Mouse (Mus musculus) forebrain, postnatal 0 days (tissue): ENCODE data around the gene Cep131. TPM values are rescaled to one million over a fixed set of nuclear protein-coding genes. Genes with fewer than 3 reads are reported as not detected.

Experiments used
- ATAC-seq: fragments of 200-750 bp; cut with Nextera tagmentation; 2 replicates; pipeline ENCODE4 v1.8.0; 2017; ENCODE audit warnings: mild to moderate bottlenecking, moderate library complexity
- DNase-seq: peaks from one replicate; pipeline ENCODE4 v3.0.0-alpha.2; 2015
- H3K27ac ChIP-seq: fragments of 300-500 bp; sonication (generic); 2 replicates; pipeline ENCODE4 v1.5.1; 2014; ENCODE audit warnings: low read depth, mild to moderate bottlenecking, antibody characterized with exemption, low read length, moderate library complexity, mixed read lengths
- H3K27me3 ChIP-seq: fragments of 300-500 bp; sonication (generic); 2 replicates; pipeline ENCODE4 v1.6.1; 2014; ENCODE audit warnings: mild to moderate bottlenecking, low read length, mixed read lengths; ENCODE audit not compliant: insufficient read depth
- H3K36me3 ChIP-seq: fragments of 300-500 bp; sonication (generic); 2 replicates; pipeline ENCODE4 v1.6.1; 2014; ENCODE audit warnings: mild to moderate bottlenecking, moderate library complexity; ENCODE audit not compliant: insufficient read depth
- H3K4me1 ChIP-seq: fragments of 300-500 bp; sonication (generic); 2 replicates; pipeline ENCODE4 v1.6.1; 2014; ENCODE audit warnings: antibody characterized with exemption; ENCODE audit not compliant: insufficient read depth
- H3K4me2 ChIP-seq: fragments of 300-500 bp; sonication (generic); 2 replicates; pipeline ENCODE4 v1.6.1; 2014; ENCODE audit warnings: low read depth, mild to moderate bottlenecking, moderate library complexity
- H3K4me3 ChIP-seq: fragments of 300-500 bp; sonication (generic); 2 replicates; pipeline ENCODE4 v1.5.1; 2014; ENCODE audit warnings: low read depth, low read length, mixed read lengths
- H3K9ac ChIP-seq: fragments of 300-500 bp; sonication (generic); 2 replicates; pipeline ENCODE4 v1.6.1; 2014; ENCODE audit warnings: mild to moderate bottlenecking
- H3K9me3 ChIP-seq: fragments of 300-500 bp; sonication (generic); 2 replicates; pipeline ENCODE4 v1.6.1; 2016; ENCODE audit warnings: low read length
- CTCF ChIP-seq: sonication (generic); IDR thresholded peaks from 2 replicates; pipeline ENCODE4 v1.5.1; 2016; ENCODE audit warnings: antibody characterized with exemption, control low read depth, low read depth
- WGBS: fragments of 180-500 bp; shearing (Covaris S2); extraction: QIAGEN DNeasy Blood & Tissue Kit; methylation state at CpG from one replicate; pipeline ENCODE4 v1.1.7; 2014; 5-methylcytosine and 5-hydroxymethylcytosine counted together
- polyA plus RNA-seq: library from polyadenylated mRNA; unstranded; fragments of >200 nt; fragmentation: Nextera tagmentation; extraction: Ambion mirVana; gene quantifications from 2 replicates; pipeline ENCODE4 v1.2.1, GENCODE M21; 2015
- total RNA-seq: library from RNA; depleted of rRNA; stranded (reverse); fragments of >200 nt; gene quantifications from 2 replicates; pipeline ENCODE4 v1.2.3, GENCODE M21; 2014

Gene Cep131
- total and polyA plus RNA-seq, 2 experiments from 2014 or later, result 18.3 to 22.0 TPM

DNA sequence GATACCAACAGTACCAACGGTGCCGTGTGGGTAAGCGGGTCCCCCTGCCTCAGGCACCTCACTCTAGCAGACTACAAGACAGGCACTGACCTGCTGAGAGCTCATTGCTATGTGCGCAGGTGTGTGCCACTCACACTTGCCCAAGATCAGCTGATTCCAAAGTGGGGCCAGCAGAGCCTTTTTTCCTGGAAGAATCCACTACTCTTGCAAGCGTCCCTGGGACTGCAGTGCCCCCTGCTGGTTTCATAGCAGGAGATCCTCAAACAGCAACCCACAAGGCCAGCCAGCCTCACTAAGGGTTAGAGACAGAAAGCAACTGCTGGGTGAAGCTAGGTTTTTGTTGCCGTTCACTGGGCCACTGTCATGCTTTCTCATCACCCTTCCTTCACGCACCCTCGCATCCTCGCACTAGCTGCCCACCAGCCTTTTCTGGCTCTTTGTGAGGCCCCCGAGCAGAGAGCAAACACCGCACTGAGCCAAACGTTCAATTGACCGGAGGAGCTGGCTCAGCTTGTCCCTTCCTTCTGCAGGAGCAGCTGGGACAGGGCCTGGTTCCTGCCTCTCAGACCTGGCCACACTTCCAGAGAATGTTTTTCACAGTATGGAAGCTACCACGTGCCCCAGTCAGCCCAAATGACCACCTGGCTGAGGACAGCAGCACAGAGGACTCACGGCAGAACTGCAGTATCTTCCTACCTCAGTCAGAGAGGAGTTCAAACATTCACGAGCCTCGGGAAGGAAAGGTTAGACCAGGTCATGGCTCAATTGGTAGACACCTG lies 34.2 kb upstream of the Cep131 start:
- ATAC-seq (peak; percentile 43; the same call in 1 of the 2 replicates), DNase-seq (peak; percentile 71)
- 80% methylated on average over 17 of the region's 17 CpGs for whole genome bisulfite sequencing
- Histone ChIP-seq H3K36me3 (peaks cover 15% of the 10 kb centered on the region), H3K4me3 (no peak overlapping the region), H3K4me2 (no peak overlapping the region), H3K27me3 (no peaks in the 10 kb centered on the region), H3K4me1 (no peaks in the 10 kb centered on the region), H3K27ac (no peak overlapping the region), H3K9ac (no peak overlapping the region), H3K9me3 (no peaks in the 10 kb centered on the region)
- peak; percentile 77 for TF ChIP-seq CTCF

DNA sequence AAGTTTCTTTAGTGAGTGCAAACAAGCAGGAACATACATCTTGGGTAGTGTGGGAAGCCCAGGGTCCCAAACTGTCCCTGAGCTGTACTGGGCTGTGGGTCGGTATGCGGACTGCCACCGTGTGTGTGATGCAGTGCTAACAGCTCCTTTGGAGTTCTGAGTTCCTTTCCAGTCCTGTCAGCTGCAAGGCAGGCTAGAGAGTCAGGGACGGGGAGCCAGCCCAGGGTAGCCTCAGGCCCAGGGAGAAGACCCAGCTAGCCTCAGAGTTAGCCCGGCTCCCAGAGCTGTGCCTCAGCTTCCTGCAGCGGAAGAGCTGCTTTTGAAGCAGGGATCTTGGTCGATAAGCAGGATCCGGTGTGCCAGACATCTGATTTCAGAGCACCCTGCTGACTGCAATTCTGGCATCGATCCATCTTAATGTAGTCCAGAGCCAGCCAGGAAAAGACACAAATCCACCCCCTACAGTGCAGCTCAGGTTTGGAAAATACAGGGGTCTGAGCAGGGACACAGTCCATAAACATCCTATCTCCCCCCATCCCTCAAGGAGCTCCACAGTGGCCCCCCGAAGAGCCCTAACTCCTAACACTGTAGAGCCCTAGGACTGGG lies 33.4 kb upstream of the Cep131 start:
- no peaks in the 10 kb centered on the region for H3K4me1 ChIP-seq
- ATAC-seq (no peak), DNase-seq (no peak)
- no peak overlapping the region for H3K27ac ChIP-seq
- 55% methylated on average over 10 of the region's 10 CpGs for WGBS
- H3K4me2 ChIP-seq, result no peak overlapping the region
- no peak overlapping the region for H3K4me3 ChIP-seq
- H3K36me3 ChIP-seq, result peaks cover 12% of the 10 kb centered on the region
- no peak overlapping the region; the same call in 1 of the 2 replicates for H3K9ac ChIP-seq
- TF ChIP-seq CTCF, result no peak
- no peaks in the 10 kb centered on the region for H3K9me3 ChIP-seq
- no peaks in the 10 kb centered on the region for H3K27me3 ChIP-seq

DNA sequence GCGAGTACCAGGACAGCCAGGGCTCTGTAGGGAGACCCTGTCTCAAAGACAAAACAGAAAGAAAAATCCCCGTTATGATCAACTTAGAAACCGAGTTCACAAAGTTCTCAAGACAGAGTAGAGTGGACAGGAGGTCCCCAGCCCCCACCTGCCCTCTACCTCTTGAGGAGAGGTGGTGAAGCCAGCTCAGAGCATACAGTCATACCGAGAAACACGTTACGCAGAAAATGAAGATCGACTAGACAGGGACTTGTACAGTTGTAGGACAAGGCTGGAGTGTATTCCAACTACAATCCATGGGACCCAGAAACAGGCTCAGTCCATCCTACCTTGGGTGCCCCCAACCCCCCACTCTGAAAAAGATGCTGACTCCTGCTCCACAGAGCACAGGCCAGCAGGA lies 32.5 kb upstream of the Cep131 start:
- no peak for TF ChIP-seq CTCF
- Histone ChIP-seq H3K36me3 (peaks cover 12% of the 10 kb centered on the region), H3K27ac (no peak overlapping the region), H3K27me3 (no peaks in the 10 kb centered on the region), H3K9ac (no peak overlapping the region), H3K4me3 (no peak overlapping the region), H3K4me1 (no peaks in the 10 kb centered on the region), H3K9me3 (no peaks in the 10 kb centered on the region), H3K4me2 (no peak overlapping the region)
- ATAC-seq (no peak), DNase-seq (no peak)
- WGBS, result 97% methylated on average over 7 of the region's 7 CpGs

DNA sequence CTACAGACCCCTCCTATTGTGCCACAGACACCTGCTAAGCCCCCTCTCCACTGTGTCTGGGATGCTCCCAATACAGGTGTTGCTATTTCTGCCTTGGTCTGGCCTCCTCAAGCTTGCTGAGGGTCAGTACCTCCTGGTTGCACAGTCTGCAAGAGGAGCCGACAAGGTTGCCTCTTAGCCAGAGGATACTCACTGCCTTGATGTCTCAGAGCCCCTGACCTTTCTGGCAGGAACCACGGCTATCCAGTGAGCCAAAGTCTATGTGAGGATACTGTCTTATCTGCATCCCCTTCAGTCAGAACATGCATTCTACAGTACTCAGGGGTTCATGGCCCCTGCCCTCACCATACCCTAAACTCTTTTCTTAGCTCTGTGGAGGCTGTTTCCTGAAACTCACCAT lies 31.0 kb upstream of the Cep131 start:
- H3K27me3 ChIP-seq, result no peaks in the 10 kb centered on the region
- no peaks in the 10 kb centered on the region for H3K9me3 ChIP-seq
- TF ChIP-seq CTCF, result no peak
- no peaks in the 10 kb centered on the region for H3K4me1 ChIP-seq
- H3K4me3 ChIP-seq, result no peak overlapping the region
- no peak overlapping the region for H3K27ac ChIP-seq
- H3K4me2 ChIP-seq, result no peak overlapping the region
- H3K9ac ChIP-seq, result no peak overlapping the region
- DNase-seq, result no peak
- H3K36me3 ChIP-seq, result peaks cover 12% of the 10 kb centered on the region
- 92% methylated on average over 2 of the region's 2 CpGs for WGBS
- no peak for ATAC-seq

DNA sequence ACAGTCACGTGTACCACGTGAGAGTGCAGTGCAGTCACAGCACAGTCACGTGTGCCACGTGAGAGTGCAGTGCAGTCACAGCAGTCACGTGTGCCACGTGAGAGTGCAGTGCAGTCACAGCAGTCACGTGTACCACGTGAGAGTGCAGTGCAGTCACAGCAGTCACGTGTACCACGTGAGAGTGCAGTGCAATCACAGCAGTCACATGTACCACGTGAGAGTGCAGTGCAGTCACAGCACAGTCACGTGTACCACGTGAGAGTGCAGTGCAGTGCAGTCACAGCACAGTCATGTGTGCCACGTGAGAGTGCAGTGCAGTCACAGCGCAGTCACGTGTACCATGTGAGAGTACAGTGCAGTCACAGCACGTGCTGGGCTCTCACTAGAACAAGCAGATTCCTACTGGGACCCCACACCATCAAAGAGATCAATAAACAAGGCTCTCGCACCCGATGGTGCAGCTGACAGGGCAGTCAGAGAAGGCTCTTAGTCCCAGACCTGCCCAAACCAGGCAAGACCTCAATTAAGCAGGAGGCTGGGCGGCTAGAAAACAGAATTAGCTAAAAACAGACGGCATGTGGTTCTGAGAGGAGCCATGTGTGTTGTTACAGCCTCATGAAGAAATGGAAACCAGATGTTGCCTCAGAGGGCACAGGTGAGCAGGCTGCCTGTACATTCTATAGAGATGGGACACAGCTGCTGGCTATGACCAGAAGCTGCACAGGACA lies 28.0 kb upstream of the Cep131 start:
- no peaks in the 10 kb centered on the region for H3K27me3 ChIP-seq
- H3K36me3 ChIP-seq, result peaks cover 19% of the 10 kb centered on the region
- no peak for DNase-seq
- no peak overlapping the region for H3K4me3 ChIP-seq
- no peak overlapping the region for H3K9ac ChIP-seq
- 97% methylated on average over 21 of the region's 21 CpGs for WGBS
- H3K4me2 ChIP-seq, result no peak overlapping the region
- TF ChIP-seq CTCF, result no peak
- no peak for ATAC-seq
- H3K4me1 ChIP-seq, result no peaks in the 10 kb centered on the region
- H3K9me3 ChIP-seq, result no peaks in the 10 kb centered on the region
- no peak overlapping the region for H3K27ac ChIP-seq

DNA sequence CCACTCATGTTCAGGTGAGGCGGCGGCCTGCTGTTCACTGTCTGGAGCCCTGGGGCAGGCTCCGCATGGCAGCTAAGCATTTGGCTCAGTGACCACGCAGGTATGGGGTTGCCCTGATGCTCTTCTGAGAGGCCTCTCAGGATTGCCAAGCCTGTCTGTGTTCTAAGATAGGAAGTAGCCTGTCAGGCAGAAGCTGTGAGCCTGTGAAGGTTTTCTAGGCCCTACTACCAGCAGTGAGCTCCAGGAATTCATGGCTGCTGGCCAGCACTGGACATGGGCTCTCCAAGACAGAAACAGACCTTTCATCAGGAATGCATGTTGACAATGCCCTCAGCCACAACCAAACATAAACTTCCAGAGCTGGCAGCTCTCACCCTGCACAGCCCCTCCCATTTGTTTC lies 25.5 kb upstream of the Cep131 start:
- Histone ChIP-seq H3K27ac (no peak overlapping the region), H3K9ac (no peak overlapping the region), H3K27me3 (no peaks in the 10 kb centered on the region), H3K36me3 (peaks cover 38% of the 10 kb centered on the region), H3K4me2 (no peak overlapping the region), H3K9me3 (no peaks in the 10 kb centered on the region), H3K4me3 (no peak overlapping the region), H3K4me1 (no peaks in the 10 kb centered on the region)
- DNase-seq (no peak), ATAC-seq (no peak)
- TF ChIP-seq CTCF, result no peak
- 92% methylated on average over 4 of the region's 4 CpGs for WGBS

DNA sequence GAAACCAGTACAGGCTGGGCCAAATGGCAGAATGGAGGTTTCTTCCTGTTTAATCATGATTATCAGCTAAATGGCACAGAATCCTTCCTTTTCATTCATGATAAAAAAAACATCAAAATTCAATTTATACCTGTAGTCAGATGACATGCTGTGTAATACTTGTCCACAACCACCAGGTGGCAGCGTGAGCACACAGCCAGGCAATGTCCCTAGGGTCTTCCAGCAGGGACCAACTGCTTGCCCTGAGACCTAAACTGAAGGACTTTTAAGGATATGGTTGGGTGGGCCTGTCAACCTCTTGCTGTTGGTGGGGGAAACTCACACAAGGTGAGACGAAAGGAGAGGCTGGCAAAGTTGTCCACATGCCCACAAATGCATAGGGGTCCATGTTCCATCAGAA lies 24.4 kb upstream of the Cep131 start:
- Histone ChIP-seq H3K9ac (no peak overlapping the region), H3K27me3 (no peaks in the 10 kb centered on the region), H3K27ac (no peak overlapping the region), H3K36me3 (peaks cover 36% of the 10 kb centered on the region), H3K4me3 (no peak overlapping the region), H3K4me2 (no peak overlapping the region), H3K4me1 (no peaks in the 10 kb centered on the region), H3K9me3 (no peaks in the 10 kb centered on the region)
- WGBS, result 5% methylated on average over 2 of the region's 2 CpGs
- peak; percentile 89 for DNase-seq
- TF ChIP-seq CTCF, result peak; percentile 97
- peak; percentile 54; the same call in 1 of the 2 replicates for ATAC-seq
